Mouse (Mus musculus): ENCODE results near the gene Sae1. TPM values are rescaled to one million over a fixed set of nuclear protein-coding genes. Genes with fewer than 3 reads are reported as not detected.
A peak's percentile ranks its signal among the peaks of the same experiment; 100 is the strongest.

Gene Sae1
- total and polyA plus RNA-seq, 2 experiments = 11.5 to 16.1 TPM

- peak overlapping the region; percentile 36; the same call in 1 of the 2 replicates for H3K9ac ChIP-seq (ENCODE audit: low read depth, low read length)
- WGBS = 50% methylated on average over 3 of the region's 3 CpGs
- peaks cover 11% of the 10 kb centered on the region; the same call in 1 of the 2 replicates for H3K79me2 ChIP-seq (ENCODE audit: control insufficient read depth, insufficient read depth, low read length)
- H3K27me3 ChIP-seq (ENCODE audit: control insufficient read depth, insufficient read depth, low read length) = no peaks in the 10 kb centered on the region
- H3K36me3 ChIP-seq (ENCODE audit: control insufficient read depth, insufficient read depth, low read length) = peaks cover 6% of the 10 kb centered on the region; the same call in 1 of the 2 replicates
- peaks cover 33% of the 10 kb centered on the region for H3K4me1 ChIP-seq (ENCODE audit: control insufficient read depth, insufficient read depth, low read length)
- TF ChIP-seq CTCF (IDR thresholded peaks at IDR 0.05; ENCODE audit: low read depth, low read length) (no peak), POLR2A (IDR thresholded peaks at IDR 0.05; ENCODE audit: extremely low read depth, insufficient read depth, low read length) (no peak)
- H3K4me3 ChIP-seq (ENCODE audit: insufficient read depth, low read depth, low read length) = no peak overlapping the region; the same call in 1 of the 2 replicates
- H3K27ac ChIP-seq (replicated peaks; ENCODE audit: insufficient read depth, low read depth, low read length) = peak overlapping the region; percentile 84
- DNase-seq (ENCODE audit: extremely low read depth, low read depth, low spot score) = peak; percentile 83
Measured at GRCm38 (mm10) chr7:16415426-16415825, 27.8 kb upstream of the Sae1 start.

DNA sequence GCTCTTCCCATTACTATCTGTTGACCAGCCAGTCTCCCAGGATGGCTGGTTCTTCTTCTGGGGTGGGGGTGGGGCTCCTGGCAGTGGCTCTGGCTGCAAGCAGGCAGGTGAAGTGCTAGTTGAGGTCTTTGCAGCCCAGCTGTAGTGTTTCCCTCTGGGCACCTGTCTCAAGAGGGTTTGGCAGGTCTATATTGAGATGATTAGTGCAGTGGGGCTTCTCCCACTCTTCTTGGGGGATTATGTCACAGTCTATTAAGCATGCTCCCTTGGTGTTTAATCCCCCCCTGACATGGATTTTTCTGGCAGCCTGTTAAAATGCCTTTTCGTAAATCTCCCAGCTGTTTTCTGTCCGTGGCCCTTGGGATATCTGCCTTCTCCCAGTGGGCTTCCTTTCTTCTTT, 25.3 kb upstream of the Sae1 start:
- Histone ChIP-seq H3K27ac (replicated peaks; ENCODE audit: insufficient read depth, low read depth, low read length) (no peak overlapping the region), H3K27me3 (ENCODE audit: control insufficient read depth, insufficient read depth, low read length) (no peaks in the 10 kb centered on the region), H3K36me3 (ENCODE audit: control insufficient read depth, insufficient read depth, low read length) (0 out of 2 replicates have a peak, but pooled peaks cover 1% of the 10 kb centered on the region), H3K9ac (ENCODE audit: low read depth, low read length) (no peak overlapping the region), H3K4me1 (ENCODE audit: control insufficient read depth, insufficient read depth, low read length) (peaks cover 23% of the 10 kb centered on the region), H3K79me2 (ENCODE audit: control insufficient read depth, insufficient read depth, low read length) (peaks cover 11% of the 10 kb centered on the region), H3K4me3 (ENCODE audit: insufficient read depth, low read depth, low read length) (no peak overlapping the region)
- TF ChIP-seq CTCF (IDR thresholded peaks at IDR 0.05; ENCODE audit: low read depth, low read length) (no peak), POLR2A (IDR thresholded peaks at IDR 0.05; ENCODE audit: extremely low read depth, insufficient read depth, low read length) (no peak)
- WGBS = 93% methylated on average over 2 of the region's 2 CpGs
- DNase-seq (ENCODE audit: extremely low read depth, low read depth, low spot score) = no peak

- H3K4me1 ChIP-seq (ENCODE audit: control insufficient read depth, insufficient read depth, low read length) = peaks cover 23% of the 10 kb centered on the region
Measured at GRCm38 (mm10) chr7:16412220-16412896, 24.8 kb upstream of the Sae1 start.

DNA sequence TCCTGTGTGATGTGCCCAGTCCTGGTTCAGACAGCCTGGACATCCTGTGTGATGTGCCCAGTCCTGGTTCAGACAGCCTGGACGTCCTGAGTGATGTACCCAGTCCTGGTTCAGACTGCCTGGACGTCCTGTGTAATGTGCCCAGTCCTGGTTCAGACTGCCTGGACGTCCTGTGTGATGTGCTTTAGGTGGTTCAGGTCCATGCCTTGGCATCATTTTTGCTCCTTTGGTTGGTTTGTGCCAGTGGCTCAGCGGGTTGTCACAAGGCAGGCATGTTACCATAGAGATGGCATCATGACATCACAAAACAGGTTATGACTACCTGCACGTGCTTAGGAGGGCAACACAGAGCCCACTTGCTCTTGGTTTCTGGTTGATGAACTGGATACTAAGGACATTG, 23.5 kb upstream of the Sae1 start:
- TF ChIP-seq CTCF (IDR thresholded peaks at IDR 0.05; ENCODE audit: low read depth, low read length) (no peak), POLR2A (IDR thresholded peaks at IDR 0.05; ENCODE audit: extremely low read depth, insufficient read depth, low read length) (no peak)
- H3K36me3 ChIP-seq (ENCODE audit: control insufficient read depth, insufficient read depth, low read length) = no peaks in the 10 kb centered on the region
- DNase-seq (ENCODE audit: extremely low read depth, low read depth, low spot score) = no peak
- H3K27me3 ChIP-seq (ENCODE audit: control insufficient read depth, insufficient read depth, low read length) = no peaks in the 10 kb centered on the region
- 89% methylated on average over 5 of the region's 5 CpGs for WGBS
- H3K4me3 ChIP-seq (ENCODE audit: insufficient read depth, low read depth, low read length) = no peak overlapping the region
- H3K27ac ChIP-seq (replicated peaks; ENCODE audit: insufficient read depth, low read depth, low read length) = no peak overlapping the region
- H3K4me1 ChIP-seq (ENCODE audit: control insufficient read depth, insufficient read depth, low read length) = peaks cover 16% of the 10 kb centered on the region
- H3K79me2 ChIP-seq (ENCODE audit: control insufficient read depth, insufficient read depth, low read length) = peaks cover 14% of the 10 kb centered on the region
- no peak overlapping the region for H3K9ac ChIP-seq (ENCODE audit: low read depth, low read length)

More at GRCm38 (mm10) chr7:16412220-16412896, 24.8 kb upstream of the Sae1 start:
- Histone ChIP-seq H3K36me3 (ENCODE audit: control insufficient read depth, insufficient read depth, low read length) (no peaks in the 10 kb centered on the region), H3K79me2 (ENCODE audit: control insufficient read depth, insufficient read depth, low read length) (peaks cover 11% of the 10 kb centered on the region), H3K27me3 (ENCODE audit: control insufficient read depth, insufficient read depth, low read length) (no peaks in the 10 kb centered on the region), H3K4me3 (ENCODE audit: insufficient read depth, low read depth, low read length) (no peak overlapping the region), H3K9ac (ENCODE audit: low read depth, low read length) (no peak overlapping the region), H3K27ac (replicated peaks; ENCODE audit: insufficient read depth, low read depth, low read length) (no peak overlapping the region)
- no peak for TF ChIP-seq POLR2A (IDR thresholded peaks at IDR 0.05; ENCODE audit: extremely low read depth, insufficient read depth, low read length)
- TF ChIP-seq CTCF (IDR thresholded peaks at IDR 0.05; ENCODE audit: low read depth, low read length) = no peak
- WGBS = 95% methylated on average over 8 of the region's 8 CpGs
- no peak for DNase-seq (ENCODE audit: extremely low read depth, low read depth, low spot score)

- 95% methylated on average over 3 of the region's 3 CpGs for WGBS
- peaks cover 34% of the 10 kb centered on the region for H3K4me1 ChIP-seq (ENCODE audit: control insufficient read depth, insufficient read depth, low read length)
- peaks cover 3% of the 10 kb centered on the region for H3K79me2 ChIP-seq (ENCODE audit: control insufficient read depth, insufficient read depth, low read length)
- H3K27me3 ChIP-seq (ENCODE audit: control insufficient read depth, insufficient read depth, low read length) = no peaks in the 10 kb centered on the region
- TF ChIP-seq CTCF (IDR thresholded peaks at IDR 0.05; ENCODE audit: low read depth, low read length) (no peak), POLR2A (IDR thresholded peaks at IDR 0.05; ENCODE audit: extremely low read depth, insufficient read depth, low read length) (no peak)
- no peak for DNase-seq (ENCODE audit: extremely low read depth, low read depth, low spot score)
- H3K9ac ChIP-seq (ENCODE audit: low read depth, low read length) = no peak overlapping the region
- no peak overlapping the region for H3K27ac ChIP-seq (replicated peaks; ENCODE audit: insufficient read depth, low read depth, low read length)
- H3K36me3 ChIP-seq (ENCODE audit: control insufficient read depth, insufficient read depth, low read length) = no peaks in the 10 kb centered on the region
- no peak overlapping the region for H3K4me3 ChIP-seq (ENCODE audit: insufficient read depth, low read depth, low read length)
Measured at GRCm38 (mm10) chr7:16406978-16407377, 19.4 kb upstream of the Sae1 start.
